Mouse (Mus musculus): ENCODE data around the gene Ddx31. TPM values are rescaled to one million over a fixed set of nuclear protein-coding genes. Genes with fewer than 3 reads are reported as not detected.

The Ddx31 gene
- polyA plus RNA-seq, 1 experiment, result 5.2 TPM

- TF ChIP-seq POLR2A (IDR thresholded peaks at IDR 0.05; ENCODE audit: low read depth, low read length), result no peak
- TF ChIP-seq CTCF (IDR thresholded peaks at IDR 0.05; ENCODE audit: extremely low read depth, insufficient read depth, insufficient read length, insufficient replicate concordance), result no peak
- no peak for DNase-seq (ENCODE audit: low read depth in 1 of 2, low spot score in 2 of 2)
- H3K36me3 ChIP-seq (ENCODE audit: control insufficient read depth, insufficient read depth, low read length), result peaks cover 20% of the 10 kb centered on the region
- H3K4me1 ChIP-seq (ENCODE audit: control insufficient read depth, insufficient read depth, insufficient read length), result no peaks in the 10 kb centered on the region
- WGBS, result 83% methylated on average over 6 of the region's 6 CpGs
- H3K27ac ChIP-seq (ENCODE audit: insufficient read depth, low read length), result no peak overlapping the region
- no peak overlapping the region for H3K4me3 ChIP-seq (ENCODE audit: extremely low read depth, insufficient read depth, insufficient read length)
- no peaks in the 10 kb centered on the region for H3K27me3 ChIP-seq (ENCODE audit: control insufficient read depth, insufficient read depth, low read length)
Measured at GRCm38 (mm10) chr2:28882826-28883485, 42.8 kb downstream of the Ddx31 start.

GRCm38 (mm10) chr2:28884914-28885313, 44.7 kb downstream of the Ddx31 start:
- no peak for DNase-seq (ENCODE audit: low read depth in 1 of 2, low spot score in 2 of 2)
- WGBS, result 94% methylated on average over 4 of the region's 4 CpGs
- TF ChIP-seq POLR2A (IDR thresholded peaks at IDR 0.05; ENCODE audit: low read depth, low read length), result no peak
- TF ChIP-seq CTCF (IDR thresholded peaks at IDR 0.05; ENCODE audit: extremely low read depth, insufficient read depth, insufficient read length, insufficient replicate concordance), result no peak
- H3K4me1 ChIP-seq (ENCODE audit: control insufficient read depth, insufficient read depth, insufficient read length), result no peaks in the 10 kb centered on the region
- H3K36me3 ChIP-seq (ENCODE audit: control insufficient read depth, insufficient read depth, low read length), result peaks cover 18% of the 10 kb centered on the region
- H3K27me3 ChIP-seq (ENCODE audit: control insufficient read depth, insufficient read depth, low read length), result no peaks in the 10 kb centered on the region
- no peak overlapping the region for H3K4me3 ChIP-seq (ENCODE audit: extremely low read depth, insufficient read depth, insufficient read length)
- H3K27ac ChIP-seq (ENCODE audit: insufficient read depth, low read length), result no peak overlapping the region

- H3K27ac ChIP-seq (ENCODE audit: insufficient read depth, low read length), result no peak overlapping the region
- no peak overlapping the region for H3K4me3 ChIP-seq (ENCODE audit: extremely low read depth, insufficient read depth, insufficient read length)
- TF ChIP-seq CTCF (IDR thresholded peaks at IDR 0.05; ENCODE audit: extremely low read depth, insufficient read depth, insufficient read length, insufficient replicate concordance) (no peak), POLR2A (IDR thresholded peaks at IDR 0.05; ENCODE audit: low read depth, low read length) (no peak)
- no peaks in the 10 kb centered on the region for H3K27me3 ChIP-seq (ENCODE audit: control insufficient read depth, insufficient read depth, low read length)
- DNase-seq (ENCODE audit: low read depth in 1 of 2, low spot score in 2 of 2), result no peak
- peaks cover 24% of the 10 kb centered on the region for H3K36me3 ChIP-seq (ENCODE audit: control insufficient read depth, insufficient read depth, low read length)
- H3K4me1 ChIP-seq (ENCODE audit: control insufficient read depth, insufficient read depth, insufficient read length), result no peaks in the 10 kb centered on the region
- WGBS, result 91% methylated on average over 1 of the region's 1 CpGs
Measured at GRCm38 (mm10) chr2:28892796-28893195, 52.6 kb downstream of the Ddx31 start.

GRCm38 (mm10) chr2:28893526-28893925, 53.3 kb downstream of the Ddx31 start:
- TF ChIP-seq CTCF (IDR thresholded peaks at IDR 0.05; ENCODE audit: extremely low read depth, insufficient read depth, insufficient read length, insufficient replicate concordance) (no peak), POLR2A (IDR thresholded peaks at IDR 0.05; ENCODE audit: low read depth, low read length) (no peak)
- Histone ChIP-seq H3K27me3 (ENCODE audit: control insufficient read depth, insufficient read depth, low read length) (no peaks in the 10 kb centered on the region), H3K4me1 (ENCODE audit: control insufficient read depth, insufficient read depth, insufficient read length) (no peaks in the 10 kb centered on the region), H3K27ac (ENCODE audit: insufficient read depth, low read length) (no peak overlapping the region), H3K36me3 (ENCODE audit: control insufficient read depth, insufficient read depth, low read length) (peaks cover 24% of the 10 kb centered on the region), H3K4me3 (ENCODE audit: extremely low read depth, insufficient read depth, insufficient read length) (no peak overlapping the region)
- 95% methylated on average over 6 of the region's 6 CpGs for WGBS
- DNase-seq (ENCODE audit: low read depth in 1 of 2, low spot score in 2 of 2), result no peak

GRCm38 (mm10) chr2:28895876-28896275, 55.7 kb downstream of the Ddx31 start:
- no peak for DNase-seq (ENCODE audit: low read depth in 1 of 2, low spot score in 2 of 2)
- Histone ChIP-seq H3K4me3 (ENCODE audit: extremely low read depth, insufficient read depth, insufficient read length) (no peak overlapping the region), H3K4me1 (ENCODE audit: control insufficient read depth, insufficient read depth, insufficient read length) (no peaks in the 10 kb centered on the region), H3K27ac (ENCODE audit: insufficient read depth, low read length) (no peak overlapping the region), H3K27me3 (ENCODE audit: control insufficient read depth, insufficient read depth, low read length) (no peaks in the 10 kb centered on the region), H3K36me3 (ENCODE audit: control insufficient read depth, insufficient read depth, low read length) (peaks cover 22% of the 10 kb centered on the region)
- TF ChIP-seq POLR2A (IDR thresholded peaks at IDR 0.05; ENCODE audit: low read depth, low read length) (no peak), CTCF (IDR thresholded peaks at IDR 0.05; ENCODE audit: extremely low read depth, insufficient read depth, insufficient read length, insufficient replicate concordance) (no peak)
- 90% methylated on average over 7 of the region's 7 CpGs for WGBS

- TF ChIP-seq POLR2A (IDR thresholded peaks at IDR 0.05; ENCODE audit: low read depth, low read length), result no peak
- TF ChIP-seq CTCF (IDR thresholded peaks at IDR 0.05; ENCODE audit: extremely low read depth, insufficient read depth, insufficient read length, insufficient replicate concordance), result no peak
- no peak for DNase-seq (ENCODE audit: low read depth in 1 of 2, low spot score in 2 of 2)
- H3K4me3 ChIP-seq (ENCODE audit: extremely low read depth, insufficient read depth, insufficient read length), result no peak overlapping the region
- H3K36me3 ChIP-seq (ENCODE audit: control insufficient read depth, insufficient read depth, low read length), result peaks cover 21% of the 10 kb centered on the region
- WGBS, result 90% methylated on average over 4 of the region's 4 CpGs
- no peaks in the 10 kb centered on the region for H3K27me3 ChIP-seq (ENCODE audit: control insufficient read depth, insufficient read depth, low read length)
- H3K27ac ChIP-seq (ENCODE audit: insufficient read depth, low read length), result no peak overlapping the region
- H3K4me1 ChIP-seq (ENCODE audit: control insufficient read depth, insufficient read depth, insufficient read length), result no peaks in the 10 kb centered on the region
Measured at GRCm38 (mm10) chr2:28897340-28897899, 57.2 kb downstream of the Ddx31 start.

- H3K4me1 ChIP-seq (ENCODE audit: control insufficient read depth, insufficient read depth, insufficient read length), result no peaks in the 10 kb centered on the region
- no peaks in the 10 kb centered on the region for H3K27me3 ChIP-seq (ENCODE audit: control insufficient read depth, insufficient read depth, low read length)
- peaks cover 13% of the 10 kb centered on the region for H3K36me3 ChIP-seq (ENCODE audit: control insufficient read depth, insufficient read depth, low read length)
- TF ChIP-seq POLR2A (IDR thresholded peaks at IDR 0.05; ENCODE audit: low read depth, low read length), result no peak
- TF ChIP-seq CTCF (IDR thresholded peaks at IDR 0.05; ENCODE audit: extremely low read depth, insufficient read depth, insufficient read length, insufficient replicate concordance), result no peak
- DNase-seq (ENCODE audit: low read depth in 1 of 2, low spot score in 2 of 2), result no peak
- 97% methylated on average over 8 of the region's 8 CpGs for WGBS
- no peak overlapping the region for H3K27ac ChIP-seq (ENCODE audit: insufficient read depth, low read length)
- no peak overlapping the region for H3K4me3 ChIP-seq (ENCODE audit: extremely low read depth, insufficient read depth, insufficient read length)
Measured at GRCm38 (mm10) chr2:28902291-28902690, 62.1 kb downstream of the Ddx31 start.

Data from spleen, adult 2 months (tissue).